Mouse (Mus musculus) stomach, embryonic 14.5 days (tissue): ENCODE measurements around the gene Rhbdd2. TPM values are rescaled to one million over a fixed set of nuclear protein-coding genes. Genes with fewer than 3 reads are reported as not detected.
"Not testable (repeated sequence)": the region's sequence is repeated elsewhere in the genome, so short reads cannot be mapped to it uniquely, and the experiment has no call there.

Source experiments
- ATAC-seq: fragments of 200-750 bp; cut with Nextera tagmentation; 2 replicates; pipeline ENCODE4 v1.8.0; 2017; ENCODE audit warnings: low read depth, moderate TSS enrichment; ENCODE audit not compliant: insufficient number of reproducible peaks, insufficient read depth, low FRiP score
- H3K27ac ChIP-seq: fragments of 300-500 bp; sonication (generic); 2 replicates; pipeline ENCODE4 v1.5.1; 2014; ENCODE audit warnings: mild to moderate bottlenecking, low read length, moderate library complexity, mixed read lengths
- H3K27me3 ChIP-seq: fragments of 300-500 bp; sonication (generic); 2 replicates; pipeline ENCODE4 v1.6.1; 2014; ENCODE audit warnings: low read length, control low read depth, mixed read lengths; ENCODE audit not compliant: control insufficient read depth, insufficient read depth
- H3K36me3 ChIP-seq: fragments of 300-500 bp; sonication (generic); 2 replicates; pipeline ENCODE4 v1.6.1; 2014; ENCODE audit warnings: mild to moderate bottlenecking, control low read depth, low read length, moderate library complexity, mixed read lengths; ENCODE audit not compliant: control insufficient read depth, insufficient read depth
- H3K4me1 ChIP-seq: fragments of 300-500 bp; sonication (generic); 2 replicates; pipeline ENCODE4 v1.6.1; 2014; ENCODE audit warnings: low read length, control low read depth, mixed read lengths; ENCODE audit not compliant: control insufficient read depth, insufficient read depth
- H3K4me2 ChIP-seq: fragments of 300-500 bp; sonication (generic); replicated peaks from 2 replicates; pipeline ENCODE4 v1.6.1; 2014; ENCODE audit warnings: low read depth, low read length, control low read depth
- H3K4me3 ChIP-seq: fragments of 300-500 bp; sonication (generic); 2 replicates; pipeline ENCODE4 v1.5.1; 2014; ENCODE audit warnings: low read depth, low read length, control low read depth
- H3K9ac ChIP-seq: fragments of 300-500 bp; sonication (generic); replicated peaks from 2 replicates; pipeline ENCODE4 v1.6.1; 2014; ENCODE audit warnings: low read depth, mild to moderate bottlenecking, control low read depth, low read length, moderate library complexity, mixed read lengths
- H3K9me3 ChIP-seq: fragments of 300-500 bp; sonication (generic); 2 replicates; pipeline ENCODE4 v1.6.1; 2016; ENCODE audit warnings: low read depth, low read length, control low read depth; ENCODE audit not compliant: control insufficient read depth
- WGBS: fragments of 180-500 bp; shearing (Covaris S2); extraction: QIAGEN DNeasy Blood & Tissue Kit; methylation state at CpG from one replicate; pipeline ENCODE4 v1.1.7; 2014; 5-methylcytosine and 5-hydroxymethylcytosine counted together
- polyA plus RNA-seq: library from polyadenylated mRNA; unstranded; fragments of >200 nt; fragmentation: Nextera tagmentation; extraction: Ambion mirVana; gene quantifications from 2 replicates; pipeline ENCODE4 v1.2.1, GENCODE M21; 2014

Gene Rhbdd2
- polyA plus RNA-seq, 1 experiment from 2014 or later = 51.2 TPM

- not testable (repeated sequence) for ATAC-seq, H3K36me3 ChIP-seq, H3K4me2 ChIP-seq, H3K4me3 ChIP-seq, H3K27ac ChIP-seq, H3K27me3 ChIP-seq, H3K9ac ChIP-seq, H3K4me1 ChIP-seq, H3K9me3 ChIP-seq
- WGBS = 85% methylated on average over 10 of the region's 10 CpGs
These were observed 12.7 kb upstream of the Rhbdd2 start for GRCm38 (mm10) chr5:135619741-135620140.

- no peak for ATAC-seq
- H3K4me3 ChIP-seq = no peak overlapping the region
- H3K4me2 ChIP-seq = no peak overlapping the region
- no peak overlapping the region for H3K27ac ChIP-seq
- no peaks in the 10 kb centered on the region for H3K4me1 ChIP-seq
- H3K27me3 ChIP-seq = no peaks in the 10 kb centered on the region
- H3K36me3 ChIP-seq = no peaks in the 10 kb centered on the region
- H3K9me3 ChIP-seq = no peaks in the 10 kb centered on the region
- WGBS = 87% methylated on average over 9 of the region's 9 CpGs
- H3K9ac ChIP-seq = no peak overlapping the region
These were observed 11.9 kb upstream of the Rhbdd2 start for GRCm38 (mm10) chr5:135620526-135620925.

GRCm38 (mm10) chr5:135621725-135622124 is 10.7 kb upstream of the Rhbdd2 start:
- ATAC-seq = no peak
- no peak overlapping the region for H3K4me2 ChIP-seq
- 77% methylated on average over 10 of the region's 10 CpGs for WGBS
- no peak overlapping the region for H3K4me3 ChIP-seq
- no peak overlapping the region for H3K9ac ChIP-seq
- no peak overlapping the region for H3K27ac ChIP-seq
- no peaks in the 10 kb centered on the region for H3K9me3 ChIP-seq
- H3K36me3 ChIP-seq = no peaks in the 10 kb centered on the region
- H3K4me1 ChIP-seq = no peaks in the 10 kb centered on the region
- no peaks in the 10 kb centered on the region for H3K27me3 ChIP-seq

- H3K27me3 ChIP-seq = no peaks in the 10 kb centered on the region
- ATAC-seq = no peak
- H3K4me3 ChIP-seq = no peak overlapping the region
- 86% methylated on average over 18 of the region's 18 CpGs for WGBS
- H3K4me2 ChIP-seq = no peak overlapping the region
- H3K9me3 ChIP-seq = no peaks in the 10 kb centered on the region
- no peak overlapping the region for H3K9ac ChIP-seq
- no peaks in the 10 kb centered on the region for H3K36me3 ChIP-seq
- no peaks in the 10 kb centered on the region for H3K4me1 ChIP-seq
- no peak overlapping the region; the same call in 1 of the 2 replicates for H3K27ac ChIP-seq
These were observed 9.3 kb upstream of the Rhbdd2 start for GRCm38 (mm10) chr5:135623006-135623563.

- ATAC-seq = no peak
- WGBS = 52% methylated on average over 8 of the region's 10 CpGs
- H3K9me3 ChIP-seq = no peaks in the 10 kb centered on the region
These were observed 3.5 kb upstream of the Rhbdd2 start for GRCm38 (mm10) chr5:135628916-135629315.

GRCm38 (mm10) chr5:135629401-135629800 is 3.0 kb upstream of the Rhbdd2 start:
- H3K9me3 ChIP-seq = no peaks in the 10 kb centered on the region
- H3K9ac ChIP-seq = no peak overlapping the region
- H3K36me3 ChIP-seq = no peaks in the 10 kb centered on the region
- ATAC-seq = no peak
- H3K27ac ChIP-seq = no peak overlapping the region
- H3K4me2 ChIP-seq = no peak overlapping the region
- H3K4me3 ChIP-seq = no peak overlapping the region
- H3K27me3 ChIP-seq = no peaks in the 10 kb centered on the region
- 82% methylated on average over 3 of the region's 3 CpGs for WGBS
- H3K4me1 ChIP-seq = peaks cover 8% of the 10 kb centered on the region

More at GRCm38 (mm10) chr5:135628916-135629315, 3.5 kb upstream of the Rhbdd2 start:
- Histone ChIP-seq H3K27me3 (no peaks in the 10 kb centered on the region), H3K4me2 (no peak overlapping the region), H3K9ac (no peak overlapping the region), H3K36me3 (no peaks in the 10 kb centered on the region), H3K4me1 (peaks cover 8% of the 10 kb centered on the region), H3K27ac (no peak overlapping the region), H3K4me3 (no peak overlapping the region)

- H3K4me1 ChIP-seq = peaks cover 8% of the 10 kb centered on the region
- WGBS = 15% methylated on average over 3 of the region's 3 CpGs
- H3K9ac ChIP-seq = no peak overlapping the region
- H3K36me3 ChIP-seq = no peaks in the 10 kb centered on the region; the same call in 1 of the 2 replicates
- no peaks in the 10 kb centered on the region for H3K9me3 ChIP-seq
- H3K27ac ChIP-seq = no peak overlapping the region
- H3K27me3 ChIP-seq = no peaks in the 10 kb centered on the region
- H3K4me2 ChIP-seq = no peak overlapping the region
- ATAC-seq = no peak
- no peak overlapping the region for H3K4me3 ChIP-seq
These were observed 1.8 kb upstream of the Rhbdd2 start for GRCm38 (mm10) chr5:135630598-135630997.

GRCm38 (mm10) chr5:135632797-135633144 is 353 bp downstream of the Rhbdd2 start:
- peak overlapping the region; percentile 84 for H3K4me2 ChIP-seq

More at GRCm38 (mm10) chr5:135632797-135633144, 353 bp downstream of the Rhbdd2 start:
- Histone ChIP-seq H3K4me3 (peak overlapping the region; percentile 65), H3K36me3 (peaks cover 8% of the 10 kb centered on the region; the same call in 1 of the 2 replicates), H3K9me3 (no peaks in the 10 kb centered on the region), H3K27me3 (no peaks in the 10 kb centered on the region), H3K27ac (peak overlapping the region; percentile 45), H3K9ac (peak overlapping the region; percentile 62), H3K4me1 (peaks cover 8% of the 10 kb centered on the region)
- ATAC-seq = peak; percentile 75
- WGBS = 0% methylated on average over 21 of the region's 21 CpGs
